9 mouse cellular contexts compared by ENCODE assay signal in the genomic region with DNA sequence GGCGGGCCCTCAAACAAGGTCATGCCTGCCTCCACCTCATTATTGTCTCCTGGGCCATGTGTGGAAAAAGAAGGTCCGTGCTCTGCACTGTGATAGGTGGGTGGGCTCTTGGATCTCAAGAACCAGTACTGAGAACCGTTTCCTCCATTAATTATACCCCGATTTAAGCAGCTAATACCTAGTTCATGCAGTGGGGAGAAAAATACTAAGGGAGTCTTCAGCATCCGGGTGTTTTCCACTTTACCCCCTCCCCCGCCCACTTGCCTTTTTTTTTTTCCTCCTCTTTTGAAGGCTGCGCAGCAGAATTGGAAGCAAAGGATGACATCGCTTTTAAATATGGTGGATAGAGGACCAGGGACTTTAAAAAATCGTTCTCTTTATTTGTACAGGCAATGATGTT. TPM values are rescaled to one million over a fixed set of nuclear protein-coding genes. Genes with fewer than 3 reads are reported as not detected.
DNase-seq lines count a peak whose midpoint lies in the region; ATAC-seq and TF ChIP-seq lines count a peak whose summit lies in the region.
"Had no signal": no experiment of that assay in that cellular context is flagged by ENCODE, and none has a peak within 500 bp of the region (broad histone marks: within the 10 kb centered on the region; RNA-seq: fewer than 3 reads in every experiment).

No protein-coding gene starts in this region.

- peak overlapping the region; percentile 76 for H3K9ac ChIP-seq in hindbrain, embryonic 16.5 days (ENCODE audit: low read depth, low read length)
- H3K9ac ChIP-seq in midbrain, postnatal 0 days (replicated peaks; ENCODE audit: low read length, poor library complexity, severe bottlenecking), result peak overlapping the region; percentile 90

- H3K27me3 ChIP-seq in hindbrain, embryonic 16.5 days (replicated peaks; ENCODE audit: control insufficient read depth, insufficient read depth, low read length), result no peaks in the 10 kb centered on the region
- H3K27me3 ChIP-seq in midbrain, postnatal 0 days (ENCODE audit: insufficient read depth, low read length), result no peaks in the 10 kb centered on the region

- H3K4me2 ChIP-seq in hindbrain, embryonic 16.5 days (ENCODE audit: low read length), result peak overlapping the region; percentile 64
- peak overlapping the region; percentile 67 for H3K4me2 ChIP-seq in midbrain, postnatal 0 days (ENCODE audit: low read depth, low read length, poor library complexity, severe bottlenecking)

- no peak for TF ChIP-seq CTCF in midbrain, postnatal 0 days (IDR thresholded peaks at IDR 0.05)

- peaks cover 20% of the 10 kb centered on the region for H3K4me1 ChIP-seq in hindbrain, embryonic 16.5 days (ENCODE audit: control insufficient read depth, insufficient read depth, low read depth, low read length)
- peaks cover 13% of the 10 kb centered on the region for H3K4me1 ChIP-seq in midbrain, postnatal 0 days (ENCODE audit: insufficient read depth, low read length)

- H3K27ac ChIP-seq in hindbrain, embryonic 16.5 days (ENCODE audit: low read depth, low read length), result peak overlapping the region; percentile 86
- peak overlapping the region; percentile 82 for H3K27ac ChIP-seq in midbrain, postnatal 0 days (ENCODE audit: low read depth, low read length)

- peak; percentile 17 to 27 for DNase-seq in left cerebral cortex, postnatal 36 days (ENCODE audit: low spot score in 2 of 2)
- DNase-seq in left cerebral cortex, postnatal 10 days (ENCODE audit: extremely low spot score in 1 of 2, low spot score in 2 of 2), result no peak
- peak; percentile 67 for DNase-seq in Muller cell, postnatal 12 days (ENCODE audit: inconsistent ontology term)
- peak; percentile 40 to 48 for DNase-seq in cerebellum, postnatal 25 days
- peak; percentile 68 for DNase-seq in midbrain, postnatal 0 days (ENCODE audit: low spot score)
- no peak for DNase-seq in natural killer cell, adult 2 months (ENCODE audit: low spot score in 2 of 2)
- DNase-seq in urinary bladder, postnatal 10 days (ENCODE audit: low spot score), result no peak

- 6% methylated on average over 9 of the region's 9 CpGs for WGBS in hindbrain, embryonic 16.5 days
- WGBS in midbrain, postnatal 0 days, result 3% methylated on average over 9 of the region's 9 CpGs

- H3K4me3 ChIP-seq in hindbrain, embryonic 16.5 days (ENCODE audit: low read length), result peak overlapping the region; percentile 67
- H3K4me3 ChIP-seq in midbrain, postnatal 0 days (ENCODE audit: low read depth, low read length), result peak overlapping the region; percentile 82

- peak; percentile 58 for ATAC-seq in hindbrain, embryonic 16.5 days
- ATAC-seq in midbrain, postnatal 0 days (ENCODE audit: low FRiP score), result peak; percentile 55

- no peaks in the 10 kb centered on the region for H3K9me3 ChIP-seq in hindbrain, embryonic 16.5 days (ENCODE audit: control insufficient read depth, low read length)
- H3K9me3 ChIP-seq in midbrain, postnatal 0 days (ENCODE audit: low read length), result no peaks in the 10 kb centered on the region

- peaks cover 11% of the 10 kb centered on the region for H3K36me3 ChIP-seq in hindbrain, embryonic 16.5 days (ENCODE audit: control insufficient read depth, insufficient read depth, low read length)
- H3K36me3 ChIP-seq in midbrain, postnatal 0 days (ENCODE audit: insufficient read depth, low read length), result peaks cover 20% of the 10 kb centered on the region

- intact Hi-C loops in left cerebral cortex, postnatal 36 days (cut with DNase I), result loop anchor here (5.0 to 10.0 kb wide), 2 partner anchors 692 to 769 kb away; no protein-coding TSS in a partner anchor
- intact Hi-C loops in left cerebral cortex, postnatal 10 days (cut with DNase I), result no loop called here

RNA-seq across cellular contexts. Expression of gene Gabarapl1, which starts 1.1 kb away (rescaled TPM):
- total RNA-seq in left cerebral cortex, postnatal 36 days (2021), result 100 to 1,000 TPM; 655 to 787 TPM
- total RNA-seq in left cerebral cortex, postnatal 10 days (2021), result 100 to 1,000 TPM; 450 to 458 TPM
- polyA plus RNA-seq in hindbrain, embryonic 16.5 days (2015; fragmentation: Nextera tagmentation; extraction: Ambion mirVana), result 237 and 271 TPM in 2 replicates
- total RNA-seq in midbrain, postnatal 0 days (2014; rRNA removed), result 281 and 333 TPM in 2 replicates
- polyA plus RNA-seq in midbrain, postnatal 0 days (2015; fragmentation: Nextera tagmentation; extraction: Ambion mirVana), result 276 and 278 TPM in 2 replicates

RNA-seq across cellular contexts. Expression of gene Tmem52b, which starts 21.7 kb away (rescaled TPM):
- total RNA-seq in left cerebral cortex, postnatal 36 days (2021), result not detected
- total RNA-seq in left cerebral cortex, postnatal 10 days (2021), result not detected
- polyA plus RNA-seq in hindbrain, embryonic 16.5 days (2015; fragmentation: Nextera tagmentation; extraction: Ambion mirVana), result not detected in 2 replicates
- total RNA-seq in midbrain, postnatal 0 days (2014; rRNA removed), result not detected in 2 replicates
- not detected in 2 replicates for polyA plus RNA-seq in midbrain, postnatal 0 days (2015; fragmentation: Nextera tagmentation; extraction: Ambion mirVana)
- total RNA-seq: heart, postnatal 10 days had no signal

RNA-seq across cellular contexts. Expression of gene Olr1, which starts 27.1 kb away (rescaled TPM):
- not detected for total RNA-seq in left cerebral cortex, postnatal 36 days (2021)
- total RNA-seq in left cerebral cortex, postnatal 10 days (2021), result not detected
- polyA plus RNA-seq in hindbrain, embryonic 16.5 days (2015; fragmentation: Nextera tagmentation; extraction: Ambion mirVana), result not detected in 2 replicates
- total RNA-seq in midbrain, postnatal 0 days (2014; rRNA removed), result not detected in 2 replicates
- polyA plus RNA-seq in midbrain, postnatal 0 days (2015; fragmentation: Nextera tagmentation; extraction: Ambion mirVana), result not detected in 2 replicates

RNA-seq across cellular contexts. Expression of gene Klre1, which starts 43.6 kb away (rescaled TPM):
- not detected for total RNA-seq in left cerebral cortex, postnatal 36 days (2021)
- total RNA-seq in left cerebral cortex, postnatal 10 days (2021), result not detected
- polyA plus RNA-seq in hindbrain, embryonic 16.5 days (2015; fragmentation: Nextera tagmentation; extraction: Ambion mirVana), result not detected in 2 replicates
- 0.24 TPM in 1 of 2 replicates, not detected in the other for total RNA-seq in midbrain, postnatal 0 days (2014; rRNA removed)
- 0.15 and 0.34 TPM in 2 replicates for polyA plus RNA-seq in midbrain, postnatal 0 days (2015; fragmentation: Nextera tagmentation; extraction: Ambion mirVana)
- total RNA-seq: heart, postnatal 10 days had no signal

RNA-seq across cellular contexts. Expression of gene Klrd1, which starts 57.5 kb away (rescaled TPM):
- 1 to 10 TPM in 1 of 2 experiments, not detected in 1; 1.1 TPM for total RNA-seq in left cerebral cortex, postnatal 36 days (2021)
- total RNA-seq in left cerebral cortex, postnatal 10 days (2021), result not detected
- polyA plus RNA-seq in hindbrain, embryonic 16.5 days (2015; fragmentation: Nextera tagmentation; extraction: Ambion mirVana), result not detected in 2 replicates
- not detected in 2 replicates for total RNA-seq in midbrain, postnatal 0 days (2014; rRNA removed)
- not detected in 2 replicates for polyA plus RNA-seq in midbrain, postnatal 0 days (2015; fragmentation: Nextera tagmentation; extraction: Ambion mirVana)
- total RNA-seq: heart, postnatal 10 days had no signal

Comparison
In these comparisons a context has a peak if more than half of its experiments do, and no peak if none do; other contexts are left out.
1. DNase-seq: peak in left cerebral cortex, postnatal 36 days (2 of 2), Muller cell, postnatal 12 days (single experiment), cerebellum, postnatal 25 days (2 of 2) and midbrain, postnatal 0 days (single experiment); none in left cerebral cortex, postnatal 10 days (0 of 2), natural killer cell, adult 2 months (0 of 2) and urinary bladder, postnatal 10 days (single experiment).